Mouse (Mus musculus) kidney, adult 9 months (tissue): ENCODE results near the gene Ddx21.
"Not testable (repeated sequence)": the region's sequence is repeated elsewhere in the genome, so short reads cannot be mapped to it uniquely, and the experiment has no call there.

Source experiments
- DNase-seq: peaks from one replicate; pipeline ENCODE4 v3.0.0; 2022

Ddx21 gene

GRCm38 (mm10) chr10:62602177-62603040, at the start of gene Ddx21:
Gene Ddx21, minus strand, starts transcription at chr10:62602281.
- peak; percentile 87 for DNase-seq

DNA sequence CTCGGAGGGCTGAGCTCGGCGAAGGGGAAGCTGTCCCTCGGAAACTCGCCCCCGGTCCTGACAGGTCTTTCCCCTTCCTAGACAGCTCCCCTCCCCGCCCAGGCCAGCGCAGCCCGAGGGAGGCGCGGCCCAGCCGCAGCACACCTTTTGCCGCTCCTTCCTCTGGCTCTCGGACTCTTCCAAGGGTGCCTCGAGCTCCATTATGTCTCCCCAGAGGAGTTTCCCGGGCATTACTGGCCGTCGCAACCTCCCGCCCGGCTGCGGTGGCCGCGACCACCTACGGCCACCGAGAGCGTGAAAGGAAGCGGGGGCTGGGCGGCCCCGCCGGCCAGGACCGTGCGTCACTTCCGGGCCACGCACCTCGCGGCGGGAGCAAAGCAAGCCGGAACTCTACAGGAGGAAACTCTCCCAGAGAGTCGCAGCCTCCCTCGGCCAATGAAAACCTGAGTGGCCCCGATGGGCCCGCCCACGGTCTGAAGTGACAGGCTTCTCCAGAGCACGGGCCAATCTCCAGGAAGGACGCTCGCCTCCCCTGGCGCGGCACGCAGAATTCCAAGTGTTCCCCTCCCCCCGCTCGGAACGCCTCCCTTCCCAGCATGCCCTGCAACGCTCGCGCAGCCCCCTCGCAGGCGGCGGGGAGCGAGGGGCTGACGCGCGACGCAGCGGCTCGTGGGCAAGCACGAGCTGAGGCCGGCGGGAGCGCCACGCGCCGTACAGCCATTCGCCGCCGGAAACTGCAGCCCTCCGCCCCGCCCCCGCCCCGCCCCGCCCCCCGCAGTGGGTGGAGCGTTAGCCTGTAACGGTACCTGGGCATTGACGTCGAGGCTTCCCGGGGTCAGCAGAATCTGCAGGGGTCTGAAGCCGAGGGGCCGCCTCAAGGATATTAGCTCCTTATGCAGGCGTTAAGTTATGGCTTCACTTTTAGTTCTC, 49.1 kb upstream of the Ddx21 start, which contains the start of gene Ddx50:
TSS of gene Ddx50 (minus strand) at position 338 of the 930 bp plus-strand sequence.
- DNase-seq, result peak; percentile 99

GRCm38 (mm10) chr10:62650358-62650782, 48.3 kb upstream of the Ddx21 start:
- DNase-seq, result no peak

DNA sequence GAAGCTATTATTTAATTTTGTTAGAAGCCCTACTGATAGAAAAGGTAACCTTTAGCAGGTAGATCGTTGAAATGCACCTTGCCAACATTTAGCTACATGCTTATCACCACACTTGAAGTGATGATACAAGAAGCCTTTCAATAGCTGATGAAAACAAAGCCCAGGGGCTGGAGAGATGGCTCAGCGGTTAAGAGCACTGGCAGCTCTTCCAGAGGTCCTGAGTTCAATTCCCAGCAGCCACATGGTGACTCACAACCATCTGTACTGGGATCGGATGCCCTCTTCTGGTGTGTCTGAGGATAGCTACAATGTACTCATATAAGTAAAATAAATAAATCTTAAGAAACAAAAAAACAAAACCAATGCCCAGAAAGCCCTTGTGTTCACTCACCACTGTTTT, 2.1 kb upstream of the Ddx21 start:
- no peak for DNase-seq

DNA sequence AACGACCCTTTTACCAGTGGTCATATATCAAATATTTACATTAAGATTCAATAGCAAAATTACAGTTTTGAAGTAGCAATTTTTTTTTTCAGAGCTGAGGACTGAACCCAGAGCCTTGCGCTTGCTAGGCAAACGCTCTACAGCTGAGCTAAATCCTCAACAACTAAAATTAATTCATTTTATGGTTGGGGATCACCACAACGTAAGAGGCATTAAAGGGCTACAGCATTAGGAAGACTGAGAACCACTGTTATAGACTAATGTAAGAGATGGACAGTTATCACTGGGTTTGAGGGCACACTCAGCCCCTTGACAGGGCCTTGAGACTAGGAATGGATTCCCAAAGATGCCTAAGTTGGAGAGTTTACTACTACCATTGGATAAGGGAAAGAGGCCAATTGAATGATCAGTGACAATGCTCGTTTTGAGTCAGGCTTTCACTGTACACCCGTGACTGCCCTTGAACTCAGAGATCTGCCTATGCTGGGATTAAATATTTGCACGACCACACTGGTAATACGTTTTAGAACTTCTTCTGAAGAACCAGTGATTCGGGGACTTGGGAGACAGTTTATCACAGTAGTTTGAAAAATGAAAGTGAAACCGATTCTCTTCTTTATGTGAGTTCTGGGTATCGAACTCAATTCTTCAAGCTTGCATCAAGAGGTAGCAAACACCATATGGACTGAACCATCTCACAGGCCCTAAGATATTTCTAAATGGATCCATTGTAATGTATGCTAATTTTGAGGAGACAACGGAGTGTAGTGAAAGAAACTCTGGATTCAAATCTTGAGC, 1.4 kb upstream of the Ddx21 start:
- no peak for DNase-seq

DNA sequence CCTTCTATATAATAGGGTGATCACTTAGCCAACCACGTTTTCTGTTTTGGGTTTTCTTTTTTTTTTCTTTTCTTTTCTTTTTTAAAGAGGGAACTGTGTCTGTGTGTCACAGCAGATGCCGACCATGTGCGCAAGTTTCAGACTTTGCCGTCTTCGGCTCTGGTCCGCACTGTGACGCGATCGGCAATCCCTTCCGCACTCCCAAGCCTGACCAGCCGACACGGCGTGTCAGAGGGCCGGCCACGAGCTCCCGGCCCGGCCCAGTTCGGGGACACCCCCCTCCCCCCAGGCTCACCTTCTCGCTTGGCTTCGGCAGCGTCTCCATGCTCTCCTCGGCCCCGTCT, 276 bp downstream of the Ddx21 start:
- DNase-seq, result no peak

DNA sequence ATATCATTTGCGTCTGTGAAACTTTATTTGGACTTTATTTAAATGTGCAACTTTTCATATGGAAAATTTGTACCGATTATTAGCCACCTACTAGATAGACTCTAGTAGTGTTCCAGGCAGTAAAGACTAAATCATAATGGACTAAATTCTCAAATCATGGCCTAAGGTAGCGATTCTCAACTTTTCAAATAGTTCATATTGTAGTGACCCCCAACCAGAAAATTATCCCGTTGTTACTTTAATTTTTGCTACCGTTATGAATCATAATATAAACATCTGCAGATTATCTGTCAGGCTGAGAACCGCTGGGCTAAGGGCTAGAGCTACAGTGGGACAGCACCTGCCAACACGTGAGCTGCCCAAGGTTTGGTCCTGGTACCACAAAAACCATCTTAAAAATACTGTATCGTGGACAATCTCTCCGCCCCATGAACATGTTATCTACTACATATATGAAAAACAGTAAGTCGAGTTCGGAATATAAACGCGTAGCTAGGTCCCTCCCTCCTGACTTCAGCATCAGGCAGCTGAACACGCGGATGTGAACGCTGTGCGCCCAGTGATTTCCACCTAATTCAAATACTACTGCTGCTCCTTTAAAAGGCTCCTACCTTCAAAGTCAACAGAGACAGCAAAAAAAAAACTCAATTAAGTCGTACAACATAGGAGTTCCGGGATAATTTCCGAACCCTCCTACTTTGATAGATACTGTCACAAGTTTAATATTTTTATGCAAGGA, 859 bp downstream of the Ddx21 start:
- peak; percentile 10 for DNase-seq

- no peak for DNase-seq
Measured at GRCm38 (mm10) chr10:62600056-62600455, 2.0 kb downstream of the Ddx21 start.

DNA sequence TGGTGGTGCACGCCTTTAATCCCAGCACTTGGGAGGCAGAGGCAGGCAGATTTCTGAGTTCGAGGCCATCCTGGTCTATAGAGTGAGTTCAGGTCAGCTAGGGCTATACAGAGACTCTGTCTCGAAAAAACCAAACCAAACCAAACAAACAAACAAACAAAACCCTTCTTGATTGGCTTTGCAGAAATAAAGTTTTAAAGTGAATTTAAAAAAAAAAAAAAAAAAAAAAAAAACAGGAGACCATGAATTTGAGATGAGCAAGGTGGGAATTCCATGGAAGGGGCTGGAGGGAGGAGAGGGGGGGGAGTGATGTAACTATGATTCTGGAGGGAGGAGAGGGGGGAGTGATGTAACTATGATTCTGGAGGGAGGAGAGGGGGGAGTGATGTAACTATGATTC, 2.8 kb downstream of the Ddx21 start:
- DNase-seq, result not testable (repeated sequence)

- no peak for DNase-seq
Measured at GRCm38 (mm10) chr10:62592496-62592895, 9.6 kb downstream of the Ddx21 start.

DNA sequence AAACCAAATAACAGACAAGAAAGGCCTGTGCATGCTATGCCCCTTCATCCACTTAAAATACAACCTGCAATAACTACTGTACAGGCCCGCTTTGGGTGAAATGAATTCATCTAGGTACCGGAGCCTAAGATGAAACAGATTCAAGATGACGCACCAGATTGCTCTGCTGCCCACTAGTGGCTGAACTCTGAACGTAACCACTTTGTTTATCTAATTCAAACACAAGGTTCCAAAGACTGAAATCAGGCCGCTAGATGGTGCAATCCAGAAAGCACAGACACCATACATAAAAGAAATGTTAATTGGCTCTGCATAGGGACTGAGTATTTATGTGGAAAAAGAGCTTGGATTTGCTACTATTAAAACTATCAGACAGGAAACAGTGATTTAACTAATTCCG, 11.9 kb downstream of the Ddx21 start:
- DNase-seq, result peak; percentile 95

DNA sequence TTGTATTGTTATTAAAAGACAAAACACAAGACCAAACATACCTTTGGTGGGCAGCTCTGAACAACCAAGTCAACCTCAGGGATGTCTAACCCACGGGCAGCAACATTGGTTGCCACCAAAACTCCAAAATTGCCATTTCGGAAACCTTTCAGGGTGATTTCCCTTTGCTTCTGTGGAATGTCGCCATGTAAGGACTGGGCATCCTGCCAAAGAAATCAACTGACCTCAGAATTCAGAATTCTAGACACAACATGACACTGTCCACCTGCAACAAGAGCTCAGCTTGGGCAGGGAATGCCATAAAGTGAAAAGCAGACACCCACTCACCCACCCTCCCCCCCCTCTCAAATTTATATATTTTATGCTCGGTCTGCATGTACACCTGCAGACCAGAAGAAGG, 13.5 kb downstream of the Ddx21 start:
- DNase-seq, result peak; percentile 56

DNA sequence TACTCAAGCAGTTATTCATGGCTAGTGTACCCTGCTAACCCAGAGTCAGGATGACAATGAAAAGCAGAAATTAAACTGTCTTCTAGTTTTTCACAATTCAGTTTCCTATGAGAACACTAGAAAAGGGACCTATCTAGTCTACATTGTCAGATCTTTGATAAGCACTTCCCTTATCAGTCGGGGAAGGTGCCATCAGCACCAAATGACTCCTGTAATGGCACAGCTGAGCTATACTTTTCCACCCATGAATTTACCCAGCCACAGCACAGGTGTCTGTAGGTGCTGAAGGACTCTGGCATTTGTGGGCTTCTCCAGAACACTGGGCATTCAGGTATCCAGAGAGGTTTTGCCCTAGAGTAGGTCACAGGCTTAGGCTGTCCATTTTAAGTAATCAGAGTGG, 18.8 kb downstream of the Ddx21 start:
- no peak for DNase-seq

- no peak for DNase-seq
Measured at GRCm38 (mm10) chr10:62582701-62583100, 19.4 kb downstream of the Ddx21 start.

DNA sequence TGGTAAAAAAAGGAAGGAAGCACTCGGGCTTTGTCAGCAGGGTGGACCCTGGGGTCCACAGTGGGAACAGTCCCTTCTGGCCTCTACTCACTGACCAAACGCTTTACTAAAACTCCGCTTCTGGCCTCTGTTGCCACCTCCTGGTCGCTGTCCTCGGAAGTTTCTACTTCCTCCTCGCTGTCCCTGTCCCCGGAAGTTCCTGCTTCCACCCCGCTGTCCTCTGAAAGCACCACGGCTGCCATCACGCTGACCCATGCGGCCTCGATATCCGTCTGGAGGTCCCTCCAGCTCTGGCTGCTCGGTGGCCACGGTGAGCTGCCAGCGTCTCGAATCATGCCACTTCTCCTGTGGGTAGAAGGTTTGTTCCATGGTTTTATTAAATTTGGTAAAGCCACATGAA, 19.8 kb downstream of the Ddx21 start:
- no peak for DNase-seq

DNA sequence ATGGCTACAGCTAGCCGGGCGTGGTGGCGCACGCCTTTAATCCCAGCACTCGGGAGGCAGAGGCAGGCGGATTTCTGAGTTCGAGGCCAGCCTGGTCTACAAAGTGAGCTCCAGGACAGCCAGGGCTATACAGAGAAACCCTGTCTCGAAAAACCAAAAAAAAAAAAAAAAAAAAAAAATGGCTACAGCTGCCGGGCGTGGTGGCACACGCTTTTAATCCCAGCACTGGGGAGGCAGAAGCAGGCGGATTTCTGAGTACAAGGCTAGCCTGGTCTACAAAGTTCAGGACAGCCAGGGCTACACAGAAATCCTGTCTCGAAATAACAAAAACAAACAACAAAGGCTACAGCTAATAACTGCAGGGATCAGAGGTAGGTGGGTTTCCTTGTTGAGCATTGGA, 23.0 kb downstream of the Ddx21 start:
- not testable (repeated sequence) for DNase-seq

DNA sequence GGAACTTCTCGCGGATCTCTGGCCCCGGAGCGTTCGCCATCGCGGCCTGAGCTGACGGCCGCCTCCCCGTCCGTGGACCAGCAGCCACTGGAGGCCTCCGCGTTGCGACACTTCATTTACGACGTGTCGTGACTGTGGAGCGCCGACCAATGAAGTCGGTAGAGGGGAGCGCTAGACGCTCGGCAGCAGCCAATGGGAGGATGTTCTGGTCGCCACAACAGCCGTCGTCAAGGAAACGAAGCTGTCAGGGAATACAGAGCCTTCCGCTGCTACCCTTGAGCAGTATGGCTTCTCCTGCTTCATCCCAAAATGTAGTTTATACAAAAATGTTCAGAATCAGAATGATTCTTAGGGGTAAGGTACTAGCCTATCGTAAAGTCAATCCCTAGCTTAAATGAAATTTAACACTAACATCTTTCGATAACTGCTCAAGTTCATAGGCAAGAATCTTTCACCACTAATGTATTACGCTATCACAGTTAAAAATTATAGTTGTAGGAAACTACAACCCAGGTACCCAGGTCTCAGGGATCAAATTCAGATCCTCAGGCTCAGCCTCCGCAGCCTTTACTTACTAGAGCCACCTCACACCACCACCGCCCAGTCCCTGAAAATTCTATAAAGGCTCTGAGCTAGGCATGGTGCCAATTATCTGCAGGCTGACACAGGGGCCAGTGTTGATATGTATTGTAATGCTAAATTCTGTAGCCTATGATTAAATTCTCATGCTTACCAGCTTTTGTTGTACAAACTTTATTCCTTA, 23.6 kb downstream of the Ddx21 start, which contains the start of gene Kif1bp:
TSS of gene Kif1bp (minus strand) at position 120 of the 763 bp plus-strand sequence.
- peak; percentile 98 for DNase-seq

GRCm38 (mm10) chr10:62577673-62578337, 24.3 kb downstream of the Ddx21 start:
- no peak for DNase-seq

DNA sequence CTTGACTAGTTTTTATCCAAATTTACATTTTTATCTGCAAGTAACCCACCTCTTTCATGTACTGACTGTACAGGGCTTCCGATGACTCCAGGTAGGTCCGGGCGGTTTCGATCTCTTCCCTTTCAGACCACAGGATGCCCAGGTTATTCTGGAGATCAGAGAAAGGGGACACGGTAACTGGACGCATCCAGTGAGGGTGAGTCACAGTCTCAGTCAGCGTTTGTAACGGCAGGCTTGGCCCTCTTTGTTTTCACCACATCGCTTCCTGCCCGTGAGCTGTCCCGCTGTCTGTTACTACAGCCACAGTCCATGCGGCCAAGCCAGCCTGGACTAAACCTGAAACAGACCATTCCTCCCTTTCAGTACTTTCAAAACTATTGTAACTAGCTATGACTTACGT, 27.1 kb downstream of the Ddx21 start:
- DNase-seq, result no peak

DNA sequence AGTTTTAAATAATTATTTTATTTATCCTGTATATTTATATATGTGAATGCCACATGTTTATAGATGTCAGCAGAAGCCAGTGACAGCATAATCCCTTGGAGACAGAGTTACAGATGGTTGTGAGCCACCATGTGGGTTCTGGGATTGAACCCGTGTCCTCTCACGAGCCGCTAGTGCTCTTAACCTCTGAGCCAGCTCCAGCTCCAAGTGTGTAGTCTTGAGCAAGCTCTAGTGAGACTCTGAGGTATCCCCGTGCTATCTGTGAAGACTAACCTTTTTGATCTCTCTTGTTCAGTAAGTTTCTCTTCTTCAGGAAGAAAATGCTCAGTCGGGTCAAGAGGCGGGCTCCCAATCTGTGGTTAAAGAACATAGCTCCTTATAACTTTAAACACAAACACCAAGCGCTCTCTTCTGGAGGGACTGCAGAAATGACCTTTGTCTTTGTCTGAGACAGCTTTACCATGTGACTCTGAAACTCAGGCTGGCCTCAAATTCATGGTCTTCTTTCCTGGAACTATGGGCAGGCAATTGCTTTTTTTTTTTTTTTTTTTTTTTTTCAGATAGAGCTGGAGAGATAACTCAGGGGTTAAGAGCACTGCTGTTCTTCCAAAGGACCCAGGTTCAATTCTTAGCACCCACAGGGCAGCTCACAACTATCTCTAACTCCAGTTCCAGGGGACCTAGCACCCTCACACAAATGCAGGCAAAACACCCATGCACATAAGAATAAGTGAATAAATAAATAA, 31.8 kb downstream of the Ddx21 start:
- DNase-seq, result peak; percentile 47
